Mouse (Mus musculus) activated CD4-positive, CD25-positive, alpha-beta regulatory T cell, adult 4 months (primary cell): ENCODE data around the gene Krtap5-4. TPM values are rescaled to one million over a fixed set of nuclear protein-coding genes. Genes with fewer than 3 reads are reported as not detected.
"Not testable (repeated sequence)": the region's sequence is repeated elsewhere in the genome, so short reads cannot be mapped to it uniquely, and the experiment has no call there.

Experiments used
- ATAC-seq: one replicate; pipeline ENCODE4 v1.8.0; 2017
- polyA plus RNA-seq, 2 experiments: library from polyadenylated mRNA; unstranded; fragments of 100-300 nt; shearing (Covaris generic); gene quantifications; one replicate each; pipeline ENCODE4 v1.2.1; 2017

Krtap5-4 gene
- polyA plus RNA-seq, 2 experiments from 2014 or later: not detected

DNA sequence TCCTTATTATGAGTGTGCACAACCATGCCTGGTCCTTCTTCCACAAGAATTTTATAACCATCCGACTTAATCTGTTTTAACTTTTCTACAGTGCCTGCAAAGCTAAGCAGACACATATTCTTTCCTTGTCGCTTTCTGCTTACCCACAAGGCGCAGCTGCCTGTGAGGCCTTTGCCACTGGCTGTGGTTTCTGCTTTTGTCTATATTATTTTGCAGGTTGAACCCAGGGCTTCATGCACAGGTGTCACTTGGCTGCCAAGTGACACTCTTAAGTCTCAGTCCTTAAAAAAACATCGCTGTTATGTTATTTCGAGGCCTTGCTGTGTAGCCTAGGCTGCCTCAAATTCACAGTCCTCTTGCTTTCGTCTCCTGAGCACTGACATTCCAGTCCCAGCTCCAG lies 19.3 kb downstream of the Krtap5-4 start:
- no peak for ATAC-seq

DNA sequence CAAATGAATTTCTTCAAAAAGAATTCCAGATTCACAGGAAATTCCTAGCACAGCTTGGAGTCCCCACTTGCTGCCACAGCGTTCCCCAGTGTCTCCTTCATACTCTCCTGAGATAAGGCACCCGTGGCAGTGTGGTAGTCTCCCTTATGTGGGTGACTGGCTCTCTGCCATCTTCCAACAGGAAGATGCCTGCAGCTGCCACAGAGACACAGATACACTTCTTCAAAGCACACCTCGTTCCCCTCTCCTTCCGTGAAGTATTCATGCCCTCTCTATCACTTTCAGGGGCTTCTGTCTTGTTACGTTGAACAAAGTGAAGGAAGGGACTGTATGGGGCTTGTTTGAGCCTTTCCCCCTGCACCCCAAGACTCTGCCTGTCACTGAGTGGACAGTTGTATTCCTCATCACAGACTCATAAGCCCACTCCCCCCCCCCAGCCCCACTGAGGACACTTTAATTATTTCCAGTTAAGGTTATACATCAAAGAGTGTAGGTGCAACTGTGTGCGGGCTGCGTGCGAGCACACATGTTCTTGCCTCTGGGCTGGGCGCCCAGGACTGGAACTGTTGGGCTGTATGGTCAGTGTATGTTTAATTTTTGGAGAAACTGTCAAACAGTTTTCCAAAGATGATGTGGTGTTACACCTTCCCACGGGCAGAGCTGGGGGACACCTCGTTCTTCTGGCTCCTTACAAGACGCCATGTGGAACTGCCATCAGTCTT lies 20.2 kb downstream of the Krtap5-4 start:
- ATAC-seq: no peak

DNA sequence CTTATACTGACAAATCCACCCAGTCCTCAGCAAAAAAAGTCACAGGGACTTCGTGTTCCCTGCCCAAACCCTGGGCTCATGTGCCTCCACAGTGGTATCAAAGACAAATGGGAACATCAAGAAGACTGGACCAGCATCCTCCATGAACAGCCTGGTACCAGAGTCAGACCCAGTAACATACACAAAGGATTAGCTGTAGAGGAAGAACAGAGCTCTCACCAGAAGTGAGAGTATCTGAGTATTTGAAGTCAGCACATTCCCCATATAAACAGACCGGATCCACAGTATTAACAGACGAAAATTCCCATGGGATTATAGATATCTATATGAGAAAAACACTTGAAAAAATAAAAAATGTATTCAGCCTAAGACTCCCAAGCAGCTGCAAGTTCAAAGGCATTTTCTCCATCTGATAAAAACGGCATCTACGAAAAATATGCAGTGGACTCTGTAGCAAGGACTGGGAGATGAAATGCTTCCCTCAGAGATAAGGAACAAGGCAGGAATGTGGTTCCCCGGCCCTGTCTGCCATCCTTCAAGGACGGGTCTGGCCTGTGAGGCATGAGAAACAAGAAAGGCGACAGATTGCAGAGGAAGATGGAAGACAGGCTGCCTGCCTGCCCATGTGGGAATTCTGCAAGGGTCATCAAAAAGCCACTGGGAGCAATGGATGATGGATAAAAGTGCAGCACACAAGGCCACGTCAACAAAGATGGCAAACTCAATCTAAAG lies 23.5 kb downstream of the Krtap5-4 start:
- no peak for ATAC-seq

- no peak for ATAC-seq
Measured at GRCm38 (mm10) chr7:142328507-142328906, 25.2 kb downstream of the Krtap5-4 start.

- no peak for ATAC-seq
Measured at GRCm38 (mm10) chr7:142330271-142330724, 26.9 kb downstream of the Krtap5-4 start.

DNA sequence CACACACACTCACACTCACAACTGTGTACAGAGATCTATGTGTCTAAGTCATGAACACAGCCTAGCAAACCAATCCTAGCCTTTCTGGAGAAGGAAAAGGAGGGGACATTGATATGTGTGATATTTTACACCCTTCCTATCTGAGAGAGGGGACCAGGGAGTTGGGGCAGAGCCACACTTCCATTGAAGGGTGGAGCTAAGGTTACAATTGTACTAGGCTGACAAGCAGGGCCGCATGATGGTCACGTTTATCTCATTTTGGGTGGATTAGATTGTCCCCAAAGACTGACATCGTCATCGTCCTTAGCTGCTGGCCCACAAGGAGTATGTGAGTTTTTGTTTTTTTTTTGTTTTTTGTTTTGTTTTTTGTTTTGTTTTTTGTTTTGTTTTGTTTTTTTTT lies 27.9 kb downstream of the Krtap5-4 start:
- no peak for ATAC-seq

GRCm38 (mm10) chr7:142332741-142333140 lies 29.4 kb downstream of the Krtap5-4 start:
- ATAC-seq: not testable (repeated sequence)

DNA sequence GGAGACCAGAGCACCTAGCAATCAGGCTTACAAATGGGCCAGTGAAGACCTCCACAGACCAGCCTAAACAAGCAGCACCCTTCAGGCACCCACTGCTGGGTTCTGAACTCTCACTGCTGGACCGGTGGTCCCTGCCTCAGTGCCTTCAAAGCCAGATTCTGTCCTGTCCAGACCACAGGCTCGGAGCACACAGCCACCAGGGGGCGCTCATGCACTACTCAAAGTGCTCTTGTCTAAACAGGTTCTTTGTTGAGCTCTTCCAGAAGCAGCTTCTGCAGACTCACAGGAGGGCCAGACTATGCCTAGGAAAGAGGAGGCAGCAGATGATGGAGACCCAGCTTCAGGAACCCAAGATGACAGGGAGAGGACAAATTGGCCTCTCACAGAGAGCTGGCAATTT lies 30.9 kb downstream of the Krtap5-4 start:
- ATAC-seq: peak; percentile 83

- ATAC-seq: no peak
Measured at GRCm38 (mm10) chr7:142335151-142335550, 31.8 kb downstream of the Krtap5-4 start.

DNA sequence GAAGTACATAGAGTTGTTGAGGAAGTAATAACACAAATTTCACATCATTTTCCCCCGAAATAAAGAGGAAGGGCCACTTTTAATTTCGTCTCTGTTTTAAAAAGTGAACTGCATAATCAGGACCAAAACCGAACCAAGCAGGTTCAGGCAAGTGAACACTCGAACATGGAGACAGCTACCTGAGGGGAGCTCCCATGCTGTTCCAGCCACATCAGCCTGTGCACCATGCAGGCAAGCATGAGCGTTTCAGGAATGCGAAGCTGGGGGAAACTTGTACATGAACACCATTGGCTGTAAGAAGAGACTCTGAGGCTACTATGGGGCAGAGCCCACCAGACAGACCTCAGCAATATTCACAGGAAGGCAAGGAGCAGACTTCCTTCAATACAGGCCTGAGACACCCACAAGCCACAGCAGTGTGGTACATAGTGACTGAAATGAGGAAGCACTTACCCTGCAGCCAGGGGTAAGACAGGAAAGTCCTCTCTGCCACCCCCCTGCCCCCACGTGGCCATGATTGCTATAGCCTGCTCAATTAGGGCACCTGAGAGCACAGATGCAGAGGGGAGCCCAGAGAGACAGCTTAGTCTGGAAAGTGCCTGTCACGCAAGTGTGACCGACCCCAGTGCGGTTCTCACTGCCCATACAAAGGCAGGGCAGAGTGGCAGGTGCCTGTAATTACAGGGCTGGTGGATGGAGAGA lies 37.1 kb downstream of the Krtap5-4 start:
- peak; percentile 69 for ATAC-seq

- peak; percentile 40 for ATAC-seq
Measured at GRCm38 (mm10) chr7:142341564-142342246, 38.4 kb downstream of the Krtap5-4 start.

GRCm38 (mm10) chr7:142342247-142342640 lies 38.9 kb downstream of the Krtap5-4 start:
- no peak for ATAC-seq

GRCm38 (mm10) chr7:142347542-142347941 lies 44.2 kb downstream of the Krtap5-4 start:
- no peak for ATAC-seq

DNA sequence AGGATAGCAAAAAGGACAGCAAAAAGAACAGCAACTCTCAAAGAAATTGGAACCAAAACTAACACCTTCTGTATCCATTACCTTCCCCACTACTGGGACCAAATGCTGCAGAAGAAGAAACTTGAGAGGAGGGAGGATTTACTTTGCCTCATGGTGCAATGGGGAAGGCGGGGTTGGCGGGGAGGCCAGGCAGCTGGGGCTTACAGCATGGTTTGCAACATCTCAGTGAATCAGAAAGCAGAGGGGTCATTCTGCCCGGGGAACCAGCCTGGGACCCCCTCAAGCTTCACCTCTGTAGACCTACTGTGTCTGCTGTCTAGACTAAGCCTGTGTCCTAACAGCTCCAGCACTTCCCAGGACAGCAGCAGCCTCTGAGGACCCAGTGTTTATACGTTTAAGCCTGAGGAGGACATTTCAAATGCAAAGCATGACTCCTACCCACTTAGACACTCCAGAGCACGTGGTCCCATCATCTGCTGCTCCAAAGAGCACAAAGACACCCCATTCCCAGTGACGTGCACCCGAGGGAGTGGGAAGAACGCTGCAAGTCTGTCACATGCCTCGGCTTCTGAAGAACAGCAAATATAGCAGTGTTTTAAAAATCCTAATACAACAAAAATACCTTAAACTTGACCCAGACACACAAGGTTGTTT lies 46.1 kb downstream of the Krtap5-4 start:
- no peak for ATAC-seq

DNA sequence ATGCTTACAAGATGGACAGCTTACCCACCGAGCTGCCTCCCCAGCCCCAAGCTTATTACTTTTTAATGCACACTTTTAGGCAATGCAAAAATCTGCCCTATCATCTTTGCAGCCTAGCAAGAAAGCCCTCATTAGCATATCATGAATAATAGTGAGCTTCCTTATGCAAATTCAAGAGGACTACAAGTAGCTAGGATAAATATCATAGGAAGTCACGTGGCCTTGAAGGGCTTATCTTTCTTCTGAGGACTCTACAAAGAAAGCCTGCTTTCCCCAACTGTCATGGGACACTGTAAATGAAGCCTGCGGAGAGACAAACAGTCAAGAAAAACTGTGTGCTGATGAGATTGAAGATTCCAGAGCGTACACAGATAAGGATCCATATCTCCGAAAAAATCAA lies 48.2 kb downstream of the Krtap5-4 start:
- peak; percentile 63 for ATAC-seq

- ATAC-seq: peak; percentile 92
Measured at GRCm38 (mm10) chr7:142353854-142354253, 50.5 kb downstream of the Krtap5-4 start.

Other genes starting within 250 kb of the Krtap5-4 start
- gene Mob2, start 242.5 kb upstream of the Krtap5-4 start, polyA plus RNA-seq: 10 to 100 TPM; 55.7 to 62.4 TPM
- gene Dusp8, start 207.7 kb upstream of the Krtap5-4 start, polyA plus RNA-seq: under 1 TPM; 0.09 to 0.16 TPM
- not detected for gene Gm45618, start 182.8 kb upstream of the Krtap5-4 start, polyA plus RNA-seq
- gene Gm39115, start 167.5 kb upstream of the Krtap5-4 start, polyA plus RNA-seq: not detected
- not detected for gene Gm45337, start 158.9 kb upstream of the Krtap5-4 start, polyA plus RNA-seq
- not detected for gene Gm29735, start 146.4 kb upstream of the Krtap5-4 start, polyA plus RNA-seq
- gene Gm4553, start 137.8 kb upstream of the Krtap5-4 start, polyA plus RNA-seq: not detected
- not detected for gene Krtap5-2, start 127.5 kb upstream of the Krtap5-4 start, polyA plus RNA-seq
- gene Gm10153, start 113.2 kb upstream of the Krtap5-4 start, polyA plus RNA-seq: not detected
- gene Krtap5-3, start 102.2 kb upstream of the Krtap5-4 start, polyA plus RNA-seq: not detected
- gene Gm7579, start 91.7 kb upstream of the Krtap5-4 start, polyA plus RNA-seq: not detected
- not detected for gene Krtap5-5, start 73.6 kb upstream of the Krtap5-4 start, polyA plus RNA-seq
- not detected for gene Gm40460, start 62.5 kb upstream of the Krtap5-4 start, polyA plus RNA-seq
- gene Gm2431, start 45.2 kb upstream of the Krtap5-4 start, polyA plus RNA-seq: not detected
- not detected for gene Gm4559, start 29.2 kb upstream of the Krtap5-4 start, polyA plus RNA-seq
- gene Krtap5-1, start 6.4 kb upstream of the Krtap5-4 start, polyA plus RNA-seq: not detected
- gene Ifitm10, start 70.2 kb downstream of the Krtap5-4 start, polyA plus RNA-seq: 1 to 10 TPM; 1.9 to 2.5 TPM
- not detected for gene Gm49369, start 79.1 kb downstream of the Krtap5-4 start, polyA plus RNA-seq
- gene Ctsd, start 84.5 kb downstream of the Krtap5-4 start, polyA plus RNA-seq: 100 to 1,000 TPM; 287 to 288 TPM
- not detected for gene Syt8, start 131.3 kb downstream of the Krtap5-4 start, polyA plus RNA-seq
- gene Tnni2, start 138.3 kb downstream of the Krtap5-4 start, polyA plus RNA-seq: not detected
- 1,000 to 10,000 TPM; 1,487 to 1,560 TPM for gene Lsp1, start 157.3 kb downstream of the Krtap5-4 start, polyA plus RNA-seq
- 1 to 10 TPM; 2.8 to 3.0 TPM for gene Tnnt3, start 195.3 kb downstream of the Krtap5-4 start, polyA plus RNA-seq
- 10 to 100 TPM; 10.2 to 31.9 TPM for gene Mrpl23, start 229.1 kb downstream of the Krtap5-4 start, polyA plus RNA-seq